In genomic region chr13:21168371-21169011, GRCm38 (mm10) we compare ENCODE assay signal across 8 mouse cellular contexts. TPM values are rescaled to one million over a fixed set of nuclear protein-coding genes. Genes with fewer than 3 reads are reported as not detected.
A peak's percentile ranks its signal among the peaks of the same experiment; 100 is the strongest.
DNase-seq lines count a peak whose midpoint lies in the region; ATAC-seq lines count a peak whose summit lies in the region.

No protein-coding gene starts in this region.

- peak overlapping the region; percentile 60 for H3K27ac ChIP-seq in heart, embryonic 13.5 days (replicated peaks)
- H3K27ac ChIP-seq in limb, embryonic 11.5 days (replicated peaks; ENCODE audit: low read depth, low read length) = no peak overlapping the region
- H3K27ac ChIP-seq in midbrain, embryonic 15.5 days = peak overlapping the region; percentile 57

- H3K9me3 ChIP-seq in heart, embryonic 13.5 days = no peaks in the 10 kb centered on the region
- no peaks in the 10 kb centered on the region for H3K9me3 ChIP-seq in limb, embryonic 11.5 days (ENCODE audit: control insufficient read depth, low read length)
- no peaks in the 10 kb centered on the region for H3K9me3 ChIP-seq in midbrain, embryonic 15.5 days

- no peak for ATAC-seq in cerebellum, adult (ENCODE audit: insufficient number of reproducible peaks, low FRiP score, low TSS enrichment)
- no peak for ATAC-seq in heart, embryonic 13.5 days (ENCODE audit: extremely low read depth, insufficient number of reproducible peaks, low FRiP score, low TSS enrichment)
- ATAC-seq in limb, embryonic 11.5 days (ENCODE audit: insufficient number of reproducible peaks, low FRiP score, low TSS enrichment, low read depth) = no peak
- ATAC-seq in midbrain, embryonic 15.5 days (replicated peaks) = no peak

- peak overlapping the region; percentile 85 for H3K4me2 ChIP-seq in heart, embryonic 13.5 days
- H3K4me2 ChIP-seq in limb, embryonic 11.5 days (ENCODE audit: low read depth, severe bottlenecking) = peak overlapping the region; percentile 73
- H3K4me2 ChIP-seq in midbrain, embryonic 15.5 days = peak overlapping the region; percentile 87

- peak overlapping the region; percentile 68 for H3K4me3 ChIP-seq in heart, embryonic 13.5 days
- H3K4me3 ChIP-seq in limb, embryonic 11.5 days (ENCODE audit: low read depth, low read length) = peak overlapping the region; percentile 48
- peak overlapping the region; percentile 62 for H3K4me3 ChIP-seq in midbrain, embryonic 15.5 days

- no peaks in the 10 kb centered on the region for H3K36me3 ChIP-seq in heart, embryonic 13.5 days
- H3K36me3 ChIP-seq in limb, embryonic 11.5 days (ENCODE audit: control insufficient read depth, insufficient read depth, low read length) = no peaks in the 10 kb centered on the region
- H3K36me3 ChIP-seq in midbrain, embryonic 15.5 days (replicated peaks) = no peaks in the 10 kb centered on the region

- WGBS in heart, embryonic 13.5 days = under 1% methylated on average over 16 of the region's 16 CpGs
- under 1% methylated on average over 16 of the region's 16 CpGs for WGBS in limb, embryonic 11.5 days
- under 1% methylated on average over 16 of the region's 16 CpGs for WGBS in midbrain, embryonic 15.5 days

- peak; percentile 38 to 48 for DNase-seq in cerebellum, adult 18-20 months
- peak; percentile 66 for DNase-seq in CD4-positive helper T cell, adult 2 months (ENCODE audit: low read depth, low spot score)
- DNase-seq in cerebellum, postnatal 10 days = peak; percentile 45 to 59
- DNase-seq in limb, embryonic 11.5 days (ENCODE audit: low spot score) = peak; percentile 52
- DNase-seq in right cerebral cortex, postnatal 36 days (ENCODE audit: low spot score in 2 of 2) = no peak

- H3K9ac ChIP-seq in heart, embryonic 13.5 days = peak overlapping the region; percentile 74
- no peak overlapping the region; the same call in 1 of the 2 replicates for H3K9ac ChIP-seq in limb, embryonic 11.5 days (ENCODE audit: low read length)
- H3K9ac ChIP-seq in midbrain, embryonic 15.5 days = peak overlapping the region; percentile 26

- peaks cover 26% of the 10 kb centered on the region for H3K4me1 ChIP-seq in heart, embryonic 13.5 days
- H3K4me1 ChIP-seq in limb, embryonic 11.5 days (ENCODE audit: control insufficient read depth, insufficient read depth, low read length) = peaks cover 4% of the 10 kb centered on the region; the same call in 1 of the 2 replicates
- H3K4me1 ChIP-seq in midbrain, embryonic 15.5 days = peaks cover 33% of the 10 kb centered on the region

- H3K27me3 ChIP-seq in heart, embryonic 13.5 days (replicated peaks) = peaks cover 8% of the 10 kb centered on the region; the same call in 1 of the 2 replicates
- no peaks in the 10 kb centered on the region for H3K27me3 ChIP-seq in limb, embryonic 11.5 days (ENCODE audit: control insufficient read depth, insufficient read depth, low read length)
- H3K27me3 ChIP-seq in midbrain, embryonic 15.5 days (replicated peaks) = no peaks in the 10 kb centered on the region

RNA-seq across cellular contexts. Expression of gene Trim27, which starts 10.8 kb away (rescaled TPM):
- polyA plus RNA-seq in heart, embryonic 13.5 days (2015; fragmentation: Nextera tagmentation; extraction: Ambion mirVana) = 80.3 and 83.4 TPM in 2 replicates
- polyA plus RNA-seq in limb, embryonic 11.5 days (2014; fragmentation: Nextera tagmentation; extraction: Ambion mirVana) = 183 and 190 TPM in 2 replicates
- polyA plus RNA-seq in midbrain, embryonic 15.5 days (2015; fragmentation: Nextera tagmentation; extraction: Ambion mirVana) = 81.0 and 89.9 TPM in 2 replicates

RNA-seq across cellular contexts. Expression of gene Olfr1368, which starts 22.8 kb away (rescaled TPM):
- not detected in 2 replicates for polyA plus RNA-seq in heart, embryonic 13.5 days (2015; fragmentation: Nextera tagmentation; extraction: Ambion mirVana)
- not detected in 2 replicates for polyA plus RNA-seq in limb, embryonic 11.5 days (2014; fragmentation: Nextera tagmentation; extraction: Ambion mirVana)
- polyA plus RNA-seq in midbrain, embryonic 15.5 days (2015; fragmentation: Nextera tagmentation; extraction: Ambion mirVana) = not detected in 2 replicates

RNA-seq across cellular contexts. Expression of gene Olfr263, which starts 39.1 kb away (rescaled TPM):
- not detected in 2 replicates for polyA plus RNA-seq in heart, embryonic 13.5 days (2015; fragmentation: Nextera tagmentation; extraction: Ambion mirVana)
- polyA plus RNA-seq in limb, embryonic 11.5 days (2014; fragmentation: Nextera tagmentation; extraction: Ambion mirVana) = not detected in 2 replicates
- polyA plus RNA-seq in midbrain, embryonic 15.5 days (2015; fragmentation: Nextera tagmentation; extraction: Ambion mirVana) = not detected in 2 replicates

RNA-seq across cellular contexts. Expression of gene Olfr1369-ps1, which starts 57.2 kb away (rescaled TPM):
- polyA plus RNA-seq in heart, embryonic 13.5 days (2015; fragmentation: Nextera tagmentation; extraction: Ambion mirVana) = 0.04 TPM in 1 of 2 replicates, not detected in the other
- polyA plus RNA-seq in limb, embryonic 11.5 days (2014; fragmentation: Nextera tagmentation; extraction: Ambion mirVana) = not detected in 2 replicates
- 0.05 TPM in 1 of 2 replicates, not detected in the other for polyA plus RNA-seq in midbrain, embryonic 15.5 days (2015; fragmentation: Nextera tagmentation; extraction: Ambion mirVana)

Comparison
In these comparisons a context has a peak if more than half of its experiments do, and no peak if none do; other contexts are left out.
1. DNase-seq: peak in cerebellum, adult 18-20 months (2 of 2), CD4-positive helper T cell, adult 2 months (single experiment), cerebellum, postnatal 10 days (2 of 2) and limb, embryonic 11.5 days (single experiment); none in right cerebral cortex, postnatal 36 days (0 of 2).
2. Peak in every context shown above with its lines, with median percentiles within 50 percentile points of each other: H3K4me2 ChIP-seq and H3K4me3 ChIP-seq.